Mouse (Mus musculus): Measurements from ENCODE around the gene Slc16a14. TPM values are rescaled to one million over a fixed set of nuclear protein-coding genes. Genes with fewer than 3 reads are reported as not detected.

Gene Slc16a14
- polyA plus RNA-seq, 1 experiment from 2014 or later, result 0.05 TPM

Other genes starting within 250 kb of the Slc16a14 start
- gene Dner, start 238.9 kb downstream of the Slc16a14 start, polyA plus RNA-seq (2014; fragmentation: Nextera tagmentation; extraction: Ambion mirVana), result 1.1 TPM in 2 replicates
- gene Fbxo36, start 95.3 kb downstream of the Slc16a14 start, polyA plus RNA-seq (2014; fragmentation: Nextera tagmentation; extraction: Ambion mirVana), result 6.5 and 7.1 TPM in 2 replicates
- 74.5 and 76.6 TPM in 2 replicates for gene Trip12, start 94.6 kb downstream of the Slc16a14 start, polyA plus RNA-seq (2014; fragmentation: Nextera tagmentation; extraction: Ambion mirVana)
- not detected in 2 replicates for gene Gm10553, start 165.0 kb upstream of the Slc16a14 start, polyA plus RNA-seq (2014; fragmentation: Nextera tagmentation; extraction: Ambion mirVana)
- not detected in 2 replicates for gene A530032D15Rik, start 174.7 kb upstream of the Slc16a14 start, polyA plus RNA-seq (2014; fragmentation: Nextera tagmentation; extraction: Ambion mirVana)